9 mouse cellular contexts compared by ENCODE assay signal in genomic region chr6:48024330-48024993, GRCm38 (mm10). TPM values are rescaled to one million over a fixed set of nuclear protein-coding genes. Genes with fewer than 3 reads are reported as not detected.
DNase-seq lines count a peak whose midpoint lies in the region; ATAC-seq lines count a peak whose summit lies in the region.
"Had no signal": no experiment of that assay in that cellular context is flagged by ENCODE, and none has a peak within 500 bp of the region (broad histone marks: within the 10 kb centered on the region; RNA-seq: fewer than 3 reads in every experiment).

No protein-coding gene starts in this region.

- no peaks in the 10 kb centered on the region for H3K27me3 ChIP-seq in neural tube, embryonic 11.5 days (ENCODE audit: control insufficient read depth, insufficient read depth, low read length)
- no peaks in the 10 kb centered on the region for H3K27me3 ChIP-seq in hindbrain, embryonic 14.5 days (ENCODE audit: control insufficient read depth, insufficient read depth, low read length)

- peak; percentile 33 for DNase-seq in neural tube, embryonic 11.5 days (ENCODE audit: low spot score)
- no peak for DNase-seq in neural tube, embryonic 10.5 days (ENCODE audit: extremely low spot score, low spot score)
- peak; percentile 29 to 53 for DNase-seq in cerebellum, postnatal 10 days
- no peak for DNase-seq in hindbrain, embryonic 14.5 days (ENCODE audit: low spot score)
- DNase-seq in testis, postnatal 14 days (ENCODE audit: low spot score), result peak; percentile 79
- DNase-seq in frontal cortex, postnatal 14 days (ENCODE audit: low spot score in 2 of 2), result no peak
- no peak for DNase-seq in retina, embryonic 14.5 days (ENCODE audit: low spot score)
- DNase-seq: adrenal gland, postnatal 36 days had no signal

- no peak for ATAC-seq in neural tube, embryonic 11.5 days (ENCODE audit: insufficient read depth, low FRiP score, low TSS enrichment)
- peak; percentile 71; the same call in 1 of the 2 replicates for ATAC-seq in hindbrain, embryonic 14.5 days (ENCODE audit: low FRiP score)
- no peak for ATAC-seq in monocyte, adult 5-6 weeks (replicated peaks; ENCODE audit: insufficient number of reproducible peaks, low FRiP score, low TSS enrichment, poor library complexity, severe bottlenecking)

- peaks cover 2% of the 10 kb centered on the region; the same call in 1 of the 2 replicates for H3K9me3 ChIP-seq in neural tube, embryonic 11.5 days (ENCODE audit: control insufficient read depth, low read length)
- peaks cover 16% of the 10 kb centered on the region for H3K9me3 ChIP-seq in hindbrain, embryonic 14.5 days (ENCODE audit: control insufficient read depth, low read length)

- no peak overlapping the region for H3K4me2 ChIP-seq in neural tube, embryonic 11.5 days (ENCODE audit: low read depth)
- H3K4me2 ChIP-seq in hindbrain, embryonic 14.5 days (replicated peaks), result peak overlapping the region; percentile 12; the same call in 1 of the 2 replicates

- WGBS in neural tube, embryonic 11.5 days, result 72% methylated on average over 41 of the region's 43 CpGs
- 74% methylated on average over 43 of the region's 43 CpGs for WGBS in hindbrain, embryonic 14.5 days

- H3K36me3 ChIP-seq in neural tube, embryonic 11.5 days (ENCODE audit: control insufficient read depth, insufficient read depth, low read length), result peaks cover 35% of the 10 kb centered on the region
- H3K36me3 ChIP-seq in hindbrain, embryonic 14.5 days (replicated peaks; ENCODE audit: control insufficient read depth, insufficient read depth), result peaks cover 66% of the 10 kb centered on the region

- H3K27ac ChIP-seq in neural tube, embryonic 11.5 days (ENCODE audit: low read depth, low read length), result no peak overlapping the region
- H3K27ac ChIP-seq in hindbrain, embryonic 14.5 days, result no peak overlapping the region

- no peak overlapping the region for H3K4me3 ChIP-seq in neural tube, embryonic 11.5 days (ENCODE audit: low read depth, low read length)
- H3K4me3 ChIP-seq in hindbrain, embryonic 14.5 days (replicated peaks; ENCODE audit: low read length), result peak overlapping the region; percentile 1; the same call in 1 of the 2 replicates

- H3K9ac ChIP-seq in neural tube, embryonic 11.5 days (ENCODE audit: low read length), result no peak overlapping the region
- H3K9ac ChIP-seq in hindbrain, embryonic 14.5 days, result no peak overlapping the region

- H3K4me1 ChIP-seq in neural tube, embryonic 11.5 days (ENCODE audit: control insufficient read depth, insufficient read depth, low read length), result no peaks in the 10 kb centered on the region
- H3K4me1 ChIP-seq in hindbrain, embryonic 14.5 days (replicated peaks; ENCODE audit: control insufficient read depth, insufficient read depth, low read length), result no peaks in the 10 kb centered on the region

RNA-seq across cellular contexts. Expression of gene Zfp777, which starts 24.2 kb away (rescaled TPM):
- polyA plus RNA-seq in neural tube, embryonic 11.5 days (2014; fragmentation: Nextera tagmentation; extraction: Ambion mirVana), result 8.6 and 10.6 TPM in 2 replicates
- 12.2 and 12.7 TPM in 2 replicates for polyA plus RNA-seq in hindbrain, embryonic 14.5 days (2014; fragmentation: Nextera tagmentation; extraction: Ambion mirVana)
- 8.5 to 22.4 TPM (median 21.5 TPM) in 3 replicates for total RNA-seq in monocyte, adult 5-6 weeks (2017)

Comparison
In these comparisons a context has a peak if more than half of its experiments do, and no peak if none do; other contexts are left out.
1. DNase-seq: peak in neural tube, embryonic 11.5 days (single experiment), cerebellum, postnatal 10 days (2 of 2) and testis, postnatal 14 days (single experiment); none in neural tube, embryonic 10.5 days (single experiment), hindbrain, embryonic 14.5 days (single experiment), frontal cortex, postnatal 14 days (0 of 2) and retina, embryonic 14.5 days (single experiment).